Comparison of ENCODE assay signal across 8 mouse cellular contexts in the genomic region with DNA sequence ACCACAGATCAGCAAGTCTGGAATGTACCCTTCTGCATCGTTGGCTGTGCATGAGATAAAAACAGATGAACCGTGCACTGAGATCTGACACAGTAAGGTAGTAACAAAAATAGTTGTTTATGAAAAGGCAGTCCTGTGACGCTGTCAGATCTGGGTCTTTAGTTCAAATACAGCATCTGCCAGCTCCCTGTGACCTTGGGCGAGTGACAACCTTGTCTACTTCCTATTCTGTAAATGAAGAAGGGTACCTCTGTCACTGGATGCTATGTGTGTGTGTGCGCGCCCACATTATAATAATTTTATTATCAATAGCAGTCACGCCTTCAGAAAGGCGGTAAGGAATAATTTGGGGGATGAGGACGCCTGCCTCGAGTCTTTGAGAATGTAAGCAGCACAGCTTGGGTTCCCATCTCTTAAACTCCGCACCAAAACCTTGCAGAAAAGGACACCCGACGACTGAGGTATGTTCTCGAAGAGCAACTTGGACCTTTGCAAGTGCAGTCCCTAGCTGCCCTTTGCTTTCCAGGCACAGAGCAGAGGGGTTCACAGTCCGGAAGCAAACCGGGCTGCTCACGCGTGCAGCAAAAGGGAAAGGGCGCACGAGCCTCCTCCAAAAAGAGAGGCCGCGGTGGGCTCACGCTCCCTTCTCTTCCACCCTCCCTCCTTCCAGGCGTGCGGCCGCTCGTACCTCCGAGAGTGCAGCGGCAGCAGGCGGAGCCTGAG. TPM values are rescaled to one million over a fixed set of nuclear protein-coding genes. Genes with fewer than 3 reads are reported as not detected.
DNase-seq lines count a peak whose midpoint lies in the region; ATAC-seq lines count a peak whose summit lies in the region.

No protein-coding gene starts in this region.

- no peaks in the 10 kb centered on the region for H3K9me3 ChIP-seq in limb, embryonic 12.5 days
- H3K9me3 ChIP-seq in neural tube, embryonic 15.5 days (replicated peaks): no peaks in the 10 kb centered on the region

- peak overlapping the region; percentile 85 for H3K9ac ChIP-seq in limb, embryonic 12.5 days (replicated peaks)
- H3K9ac ChIP-seq in neural tube, embryonic 15.5 days (replicated peaks): peak overlapping the region; percentile 91

- peak; percentile 17 for ATAC-seq in erythroid progenitor cell, adult 5-6 weeks (replicated peaks; ENCODE audit: low FRiP score, poor library complexity, severe bottlenecking)
- ATAC-seq in limb, embryonic 12.5 days (ENCODE audit: insufficient number of reproducible peaks, insufficient read depth, low FRiP score, low TSS enrichment, low read depth): peak; percentile 64
- peak; percentile 84 for ATAC-seq in neural tube, embryonic 15.5 days (ENCODE audit: low FRiP score)

- peak overlapping the region; percentile 91 for H3K27ac ChIP-seq in limb, embryonic 12.5 days
- peak overlapping the region; percentile 92 for H3K27ac ChIP-seq in neural tube, embryonic 15.5 days (replicated peaks)

- no peaks in the 10 kb centered on the region for H3K27me3 ChIP-seq in limb, embryonic 12.5 days
- H3K27me3 ChIP-seq in neural tube, embryonic 15.5 days (replicated peaks): no peaks in the 10 kb centered on the region

- WGBS in limb, embryonic 12.5 days: 3% methylated on average over 30 of the region's 30 CpGs
- WGBS in neural tube, embryonic 15.5 days: 3% methylated on average over 30 of the region's 30 CpGs

- H3K4me2 ChIP-seq in limb, embryonic 12.5 days: peak overlapping the region; percentile 82
- H3K4me2 ChIP-seq in neural tube, embryonic 15.5 days: peak overlapping the region; percentile 72

- peaks cover 12% of the 10 kb centered on the region for H3K4me1 ChIP-seq in limb, embryonic 12.5 days (replicated peaks)
- H3K4me1 ChIP-seq in neural tube, embryonic 15.5 days: peaks cover 17% of the 10 kb centered on the region

- H3K36me3 ChIP-seq in limb, embryonic 12.5 days: peaks cover 56% of the 10 kb centered on the region
- H3K36me3 ChIP-seq in neural tube, embryonic 15.5 days: peaks cover 40% of the 10 kb centered on the region

- peak; percentile 26 for DNase-seq in adrenal gland, postnatal 10 days
- DNase-seq in adrenal gland, postnatal 4 days (ENCODE audit: low spot score in 2 of 2): no peak
- DNase-seq in 416B (ENCODE audit: low read depth): peak; percentile 41
- no peak for DNase-seq in layer of hippocampus, postnatal 10 days (ENCODE audit: low spot score in 2 of 2)
- DNase-seq in urinary bladder, postnatal 14 days (ENCODE audit: low spot score): no peak

- peak overlapping the region; percentile 81 for H3K4me3 ChIP-seq in limb, embryonic 12.5 days (replicated peaks)
- H3K4me3 ChIP-seq in neural tube, embryonic 15.5 days (replicated peaks): peak overlapping the region; percentile 79

RNA-seq across cellular contexts. Expression of a gene that starts 0.5 kb away (rescaled TPM):
- total RNA-seq in adrenal gland, postnatal 10 days (2021): 10 to 100 TPM; 33.8 to 43.0 TPM
- total RNA-seq in adrenal gland, postnatal 4 days (2021): 10 to 100 TPM; 35.8 to 39.6 TPM
- total RNA-seq in erythroid progenitor cell, adult 5-6 weeks (2015; ENCODE audit: low replicate concordance): 6.5 and 8.4 TPM in 2 replicates
- total RNA-seq in erythroid progenitor cell, adult 5-6 weeks (2017; ENCODE audit: low replicate concordance): 7.0 and 13.6 TPM in 2 replicates
- 47.4 and 49.2 TPM in 2 replicates for polyA plus RNA-seq in limb, embryonic 12.5 days (2016; fragmentation: Nextera tagmentation; extraction: Ambion mirVana)
- polyA plus RNA-seq in neural tube, embryonic 15.5 days (2015; fragmentation: Nextera tagmentation; extraction: Ambion mirVana): 57.1 and 59.6 TPM in 2 replicates
- total RNA-seq in layer of hippocampus, postnatal 10 days (2021): 10 to 100 TPM; 29.8 to 31.1 TPM

RNA-seq across cellular contexts. Expression of a gene that starts 0.5 kb away (rescaled TPM):
- total RNA-seq in adrenal gland, postnatal 10 days (2021): 10 to 100 TPM; 51.6 to 56.7 TPM
- 10 to 100 TPM; 51.7 to 52.1 TPM for total RNA-seq in adrenal gland, postnatal 4 days (2021)
- 1.8 TPM in 1 of 2 replicates, not detected in the other for total RNA-seq in erythroid progenitor cell, adult 5-6 weeks (2015; ENCODE audit: low replicate concordance)
- total RNA-seq in erythroid progenitor cell, adult 5-6 weeks (2017; ENCODE audit: low replicate concordance): 1.0 and 1.7 TPM in 2 replicates
- polyA plus RNA-seq in limb, embryonic 12.5 days (2016; fragmentation: Nextera tagmentation; extraction: Ambion mirVana): 66.2 and 69.6 TPM in 2 replicates
- 40.9 and 47.3 TPM in 2 replicates for polyA plus RNA-seq in neural tube, embryonic 15.5 days (2015; fragmentation: Nextera tagmentation; extraction: Ambion mirVana)
- total RNA-seq in layer of hippocampus, postnatal 10 days (2021): 10 to 100 TPM; 25.8 to 27.1 TPM

Comparison
In these comparisons a context has a peak if more than half of its experiments do, and no peak if none do; other contexts are left out.
1. DNase-seq: peak in adrenal gland, postnatal 10 days (single experiment) and 416B (single experiment); none in adrenal gland, postnatal 4 days (0 of 2), layer of hippocampus, postnatal 10 days (0 of 2) and urinary bladder, postnatal 14 days (single experiment).
2. ATAC-seq: peak in every context shown above with its lines; median percentile 84 in neural tube, embryonic 15.5 days; 64 in limb, embryonic 12.5 days; 17 in erythroid progenitor cell, adult 5-6 weeks.
3. RNA of a gene that starts 0.5 kb away (total RNA-seq): 51.6 to 56.7 TPM in adrenal gland, postnatal 10 days, 51.7 to 52.1 TPM in adrenal gland, postnatal 4 days and 25.8 to 27.1 TPM in layer of hippocampus, postnatal 10 days; 1.0 to 1.8 TPM in erythroid progenitor cell, adult 5-6 weeks; every median in the first group is over 4 times any median in the second.